Mouse (Mus musculus): ENCODE results near the gene Dnah6. TPM values are rescaled to one million over a fixed set of nuclear protein-coding genes. Genes with fewer than 3 reads are reported as not detected.

Dnah6 gene
- polyA plus RNA-seq, 1 experiment from 2014 or later, result 0.14 TPM

GRCm38 (mm10) chr6:73182006-73182405 lies 39.4 kb downstream of the Dnah6 start:
- WGBS, result 52% methylated on average over 4 of the region's 4 CpGs
- no peak for ATAC-seq (ENCODE audit: insufficient number of reproducible peaks, insufficient read depth, low FRiP score, low read depth)
- peak overlapping the region in 1 of 2 experiments; percentile 49; a peak in 2 of 4 replicates for H3K27ac ChIP-seq (replicated peaks in 1 of 2; ENCODE audit: control insufficient read depth in 1 of 2, insufficient read depth in 1 of 2, low read depth in 2 of 2, low read length in 2 of 2)
- no peaks in the 10 kb centered on the region for H3K9me3 ChIP-seq (ENCODE audit: control insufficient read depth, low read length)
- no peak overlapping the region for H3K4me3 ChIP-seq (ENCODE audit: control insufficient read depth in 1 of 2, insufficient read depth in 1 of 2, low read depth in 1 of 2, low read length in 2 of 2)
- H3K36me3 ChIP-seq (ENCODE audit: control insufficient read depth, insufficient read depth, low read length), result no peaks in the 10 kb centered on the region
- H3K9ac ChIP-seq (ENCODE audit: low read length), result no peak overlapping the region
- H3K4me2 ChIP-seq (ENCODE audit: low read length), result no peak overlapping the region
- H3K27me3 ChIP-seq (ENCODE audit: control insufficient read depth, insufficient read depth, low read length), result no peaks in the 10 kb centered on the region
- peaks cover 0 to 2% of the 10 kb centered on the region in 2 experiments; a peak in 1 of 4 replicates for H3K4me1 ChIP-seq (ENCODE audit: control insufficient read depth in 2 of 2, insufficient read depth in 2 of 2, low read length in 2 of 2)

- Histone ChIP-seq H3K27ac (replicated peaks in 1 of 2; ENCODE audit: control insufficient read depth in 1 of 2, insufficient read depth in 1 of 2, low read depth in 2 of 2, low read length in 2 of 2) (no peak overlapping the region), H3K4me2 (ENCODE audit: low read length) (no peak overlapping the region), H3K9ac (ENCODE audit: low read length) (no peak overlapping the region), H3K4me3 (ENCODE audit: control insufficient read depth in 1 of 2, insufficient read depth in 1 of 2, low read depth in 1 of 2, low read length in 2 of 2) (no peak overlapping the region), H3K9me3 (ENCODE audit: control insufficient read depth, low read length) (no peaks in the 10 kb centered on the region), H3K4me1 (ENCODE audit: control insufficient read depth in 2 of 2, insufficient read depth in 2 of 2, low read length in 2 of 2) (no peaks in the 10 kb centered on the region), H3K27me3 (ENCODE audit: control insufficient read depth, insufficient read depth, low read length) (no peaks in the 10 kb centered on the region), H3K36me3 (ENCODE audit: control insufficient read depth, insufficient read depth, low read length) (no peaks in the 10 kb centered on the region)
- 62% methylated on average over 3 of the region's 3 CpGs for WGBS
- ATAC-seq (ENCODE audit: insufficient number of reproducible peaks, insufficient read depth, low FRiP score, low read depth), result no peak
These were observed 46.3 kb downstream of the Dnah6 start for GRCm38 (mm10) chr6:73175156-73175555.

DNA sequence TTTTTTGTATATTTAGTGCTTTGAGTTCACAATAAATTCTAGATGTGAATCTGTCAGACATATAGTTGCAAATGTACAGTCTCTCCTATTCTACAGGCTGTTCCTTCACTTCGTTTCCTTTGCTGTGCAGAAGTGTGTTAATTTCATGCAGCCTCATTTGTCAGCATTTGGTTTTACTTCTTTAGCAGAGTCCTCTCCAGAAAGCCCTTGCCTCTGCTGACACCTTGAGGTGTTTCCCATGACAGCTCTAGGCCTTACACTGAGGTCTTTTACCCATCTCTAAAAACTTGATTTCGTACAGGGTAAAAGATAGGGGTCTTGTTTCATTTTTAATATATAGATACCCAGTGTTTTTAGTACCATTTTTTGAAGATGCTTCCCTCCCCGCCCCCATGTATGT lies 54.2 kb downstream of the Dnah6 start:
- no peaks in the 10 kb centered on the region for H3K9me3 ChIP-seq (ENCODE audit: control insufficient read depth, low read length)
- no peak for ATAC-seq (ENCODE audit: insufficient number of reproducible peaks, insufficient read depth, low FRiP score, low read depth)
- H3K27ac ChIP-seq (replicated peaks in 1 of 2; ENCODE audit: control insufficient read depth in 1 of 2, insufficient read depth in 1 of 2, low read depth in 2 of 2, low read length in 2 of 2), result no peak overlapping the region
- no peaks in the 10 kb centered on the region for H3K4me1 ChIP-seq (ENCODE audit: control insufficient read depth in 2 of 2, insufficient read depth in 2 of 2, low read length in 2 of 2)
- no peak overlapping the region for H3K4me2 ChIP-seq (ENCODE audit: low read length)
- H3K36me3 ChIP-seq (ENCODE audit: control insufficient read depth, insufficient read depth, low read length), result no peaks in the 10 kb centered on the region
- H3K4me3 ChIP-seq (ENCODE audit: control insufficient read depth in 1 of 2, insufficient read depth in 1 of 2, low read depth in 1 of 2, low read length in 2 of 2), result no peak overlapping the region
- H3K9ac ChIP-seq (ENCODE audit: low read length), result no peak overlapping the region
- no peaks in the 10 kb centered on the region for H3K27me3 ChIP-seq (ENCODE audit: control insufficient read depth, insufficient read depth, low read length)
- WGBS, result 70% methylated on average over 3 of the region's 3 CpGs

DNA sequence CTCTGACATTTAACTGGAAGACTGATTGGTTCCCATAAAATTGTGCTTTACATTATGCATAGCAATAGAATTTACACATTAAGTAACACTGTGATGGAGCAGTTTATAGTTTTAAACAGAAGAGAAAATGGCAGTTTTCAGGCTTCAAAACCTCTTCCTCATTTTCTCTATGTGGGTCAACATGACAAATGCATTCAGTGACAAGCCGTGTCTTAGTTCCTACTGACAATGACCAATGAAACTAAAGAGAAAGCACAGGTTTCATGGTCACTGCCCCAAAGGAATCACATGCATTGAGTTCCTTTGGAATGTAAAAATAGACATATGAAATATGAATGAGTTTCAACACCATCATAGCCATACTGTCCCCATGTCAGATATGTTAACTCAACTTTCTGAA lies 58.5 kb downstream of the Dnah6 start:
- H3K36me3 ChIP-seq (ENCODE audit: control insufficient read depth, insufficient read depth, low read length), result no peaks in the 10 kb centered on the region
- 82% methylated on average over 1 of the region's 1 CpGs for WGBS
- no peaks in the 10 kb centered on the region for H3K4me1 ChIP-seq (ENCODE audit: control insufficient read depth in 2 of 2, insufficient read depth in 2 of 2, low read length in 2 of 2)
- H3K9ac ChIP-seq (ENCODE audit: low read length), result no peak overlapping the region
- H3K4me2 ChIP-seq (ENCODE audit: low read length), result no peak overlapping the region
- H3K4me3 ChIP-seq (ENCODE audit: control insufficient read depth in 1 of 2, insufficient read depth in 1 of 2, low read depth in 1 of 2, low read length in 2 of 2), result no peak overlapping the region
- H3K27ac ChIP-seq (replicated peaks in 1 of 2; ENCODE audit: control insufficient read depth in 1 of 2, insufficient read depth in 1 of 2, low read depth in 2 of 2, low read length in 2 of 2), result no peak overlapping the region
- no peaks in the 10 kb centered on the region for H3K9me3 ChIP-seq (ENCODE audit: control insufficient read depth, low read length)
- ATAC-seq (ENCODE audit: insufficient number of reproducible peaks, insufficient read depth, low FRiP score, low read depth), result no peak
- H3K27me3 ChIP-seq (ENCODE audit: control insufficient read depth, insufficient read depth, low read length), result no peaks in the 10 kb centered on the region

GRCm38 (mm10) chr6:73161338-73161737 lies 60.1 kb downstream of the Dnah6 start:
- H3K9ac ChIP-seq (ENCODE audit: low read length), result no peak overlapping the region
- no peak overlapping the region for H3K4me2 ChIP-seq (ENCODE audit: low read length)
- no peaks in the 10 kb centered on the region for H3K36me3 ChIP-seq (ENCODE audit: control insufficient read depth, insufficient read depth, low read length)
- no peaks in the 10 kb centered on the region for H3K27me3 ChIP-seq (ENCODE audit: control insufficient read depth, insufficient read depth, low read length)
- H3K27ac ChIP-seq (replicated peaks in 1 of 2; ENCODE audit: control insufficient read depth in 1 of 2, insufficient read depth in 1 of 2, low read depth in 2 of 2, low read length in 2 of 2), result no peak overlapping the region
- no peaks in the 10 kb centered on the region for H3K9me3 ChIP-seq (ENCODE audit: control insufficient read depth, low read length)
- WGBS, result 88% methylated on average over 4 of the region's 4 CpGs
- no peak for ATAC-seq (ENCODE audit: insufficient number of reproducible peaks, insufficient read depth, low FRiP score, low read depth)
- no peak overlapping the region for H3K4me3 ChIP-seq (ENCODE audit: control insufficient read depth in 1 of 2, insufficient read depth in 1 of 2, low read depth in 1 of 2, low read length in 2 of 2)
- no peaks in the 10 kb centered on the region for H3K4me1 ChIP-seq (ENCODE audit: control insufficient read depth in 2 of 2, insufficient read depth in 2 of 2, low read length in 2 of 2)

GRCm38 (mm10) chr6:73155455-73155854 lies 66.0 kb downstream of the Dnah6 start:
- ATAC-seq (ENCODE audit: insufficient number of reproducible peaks, insufficient read depth, low FRiP score, low read depth), result no peak

DNA sequence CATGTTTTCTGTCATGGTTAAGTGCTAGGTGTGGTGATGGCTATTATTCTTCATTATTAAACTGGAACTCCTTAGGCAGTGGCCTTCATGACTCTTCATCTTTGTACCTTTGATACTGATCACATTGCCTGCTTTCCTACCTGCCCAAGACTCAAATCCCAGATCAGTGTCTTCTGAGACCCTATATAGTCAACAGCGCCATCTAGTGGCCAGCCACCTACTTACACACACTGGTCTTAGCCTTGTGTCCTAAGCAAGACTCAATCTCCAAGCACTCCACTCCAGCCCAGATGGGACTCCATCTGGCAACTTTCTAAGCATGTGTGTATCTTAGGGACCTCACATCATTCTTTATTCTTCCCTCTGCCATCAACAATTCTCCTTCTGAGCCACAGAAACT lies 67.8 kb downstream of the Dnah6 start:
- WGBS, result 0% methylated on average over 1 of the region's 1 CpGs
- Histone ChIP-seq H3K9ac (ENCODE audit: low read length) (no peak overlapping the region), H3K4me3 (ENCODE audit: control insufficient read depth in 1 of 2, insufficient read depth in 1 of 2, low read depth in 1 of 2, low read length in 2 of 2) (no peak overlapping the region), H3K27ac (replicated peaks in 1 of 2; ENCODE audit: control insufficient read depth in 1 of 2, insufficient read depth in 1 of 2, low read depth in 2 of 2, low read length in 2 of 2) (no peak overlapping the region), H3K4me1 (ENCODE audit: control insufficient read depth in 2 of 2, insufficient read depth in 2 of 2, low read length in 2 of 2) (no peaks in the 10 kb centered on the region), H3K36me3 (ENCODE audit: control insufficient read depth, insufficient read depth, low read length) (no peaks in the 10 kb centered on the region), H3K4me2 (ENCODE audit: low read length) (no peak overlapping the region), H3K9me3 (ENCODE audit: control insufficient read depth, low read length) (no peaks in the 10 kb centered on the region), H3K27me3 (ENCODE audit: control insufficient read depth, insufficient read depth, low read length) (no peaks in the 10 kb centered on the region)
- no peak for ATAC-seq (ENCODE audit: insufficient number of reproducible peaks, insufficient read depth, low FRiP score, low read depth)

More at GRCm38 (mm10) chr6:73155455-73155854, 66.0 kb downstream of the Dnah6 start:
- H3K4me2 ChIP-seq (ENCODE audit: low read length), result no peak overlapping the region
- H3K4me1 ChIP-seq (ENCODE audit: control insufficient read depth in 2 of 2, insufficient read depth in 2 of 2, low read length in 2 of 2), result no peaks in the 10 kb centered on the region
- H3K36me3 ChIP-seq (ENCODE audit: control insufficient read depth, insufficient read depth, low read length), result no peaks in the 10 kb centered on the region
- H3K27me3 ChIP-seq (ENCODE audit: control insufficient read depth, insufficient read depth, low read length), result no peaks in the 10 kb centered on the region
- H3K9ac ChIP-seq (ENCODE audit: low read length), result no peak overlapping the region
- H3K9me3 ChIP-seq (ENCODE audit: control insufficient read depth, low read length), result no peaks in the 10 kb centered on the region
- H3K27ac ChIP-seq (replicated peaks in 1 of 2; ENCODE audit: control insufficient read depth in 1 of 2, insufficient read depth in 1 of 2, low read depth in 2 of 2, low read length in 2 of 2), result no peak overlapping the region
- 70% methylated on average over 2 of the region's 2 CpGs for WGBS
- H3K4me3 ChIP-seq (ENCODE audit: control insufficient read depth in 1 of 2, insufficient read depth in 1 of 2, low read depth in 1 of 2, low read length in 2 of 2), result no peak overlapping the region

DNA sequence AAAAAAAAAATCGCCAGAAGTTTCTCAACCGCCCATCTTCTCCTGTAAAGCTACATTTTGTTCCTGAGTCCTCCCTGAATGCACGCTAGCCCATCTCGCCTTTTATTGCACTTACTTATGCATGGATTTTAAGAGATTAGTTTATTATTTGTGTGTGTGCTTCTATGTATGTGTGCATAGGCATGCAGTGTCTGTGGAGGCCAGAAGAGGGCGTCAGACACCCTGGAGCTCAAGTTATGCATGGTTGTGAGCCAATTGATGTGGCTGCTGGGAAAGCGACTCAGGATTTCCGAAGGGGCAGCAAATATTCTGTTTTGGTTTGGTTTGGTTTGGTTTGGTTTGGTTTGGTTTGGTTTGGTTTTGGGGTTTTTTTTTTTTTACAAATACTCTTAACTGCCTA lies 78.0 kb downstream of the Dnah6 start:
- whole genome bisulfite sequencing, result 85% methylated on average over 7 of the region's 7 CpGs
- Histone ChIP-seq H3K27ac (replicated peaks in 1 of 2; ENCODE audit: control insufficient read depth in 1 of 2, insufficient read depth in 1 of 2, low read depth in 2 of 2, low read length in 2 of 2) (no peak overlapping the region), H3K9me3 (ENCODE audit: control insufficient read depth, low read length) (no peaks in the 10 kb centered on the region), H3K36me3 (ENCODE audit: control insufficient read depth, insufficient read depth, low read length) (no peaks in the 10 kb centered on the region), H3K4me1 (ENCODE audit: control insufficient read depth in 2 of 2, insufficient read depth in 2 of 2, low read length in 2 of 2) (no peaks in the 10 kb centered on the region), H3K4me2 (ENCODE audit: low read length) (no peak overlapping the region), H3K4me3 (ENCODE audit: control insufficient read depth in 1 of 2, insufficient read depth in 1 of 2, low read depth in 1 of 2, low read length in 2 of 2) (no peak overlapping the region), H3K27me3 (ENCODE audit: control insufficient read depth, insufficient read depth, low read length) (no peaks in the 10 kb centered on the region), H3K9ac (ENCODE audit: low read length) (no peak overlapping the region)
- no peak for ATAC-seq (ENCODE audit: insufficient number of reproducible peaks, insufficient read depth, low FRiP score, low read depth)
